Mouse (Mus musculus) right cerebral cortex, postnatal 14 days (tissue): ENCODE results near the gene Prkce.

ENCODE experiments used
- DNase-seq: peaks from one replicate; pipeline ENCODE4 v3.0.0; 2022

Prkce gene

GRCm38 (mm10) chr17:86167320-86168230, at the start of gene Prkce:
Gene Prkce, plus strand, starts transcription at chr17:86167785.
- DNase-seq: peak; percentile 71

- no peak for DNase-seq
These were observed 44.4 kb upstream of the Prkce start for GRCm38 (mm10) chr17:86123146-86123545.

GRCm38 (mm10) chr17:86125908-86126307, 41.7 kb upstream of the Prkce start:
- no peak for DNase-seq

GRCm38 (mm10) chr17:86128198-86128597, 39.4 kb upstream of the Prkce start:
- DNase-seq: no peak

- DNase-seq: no peak
These were observed 35.1 kb upstream of the Prkce start for GRCm38 (mm10) chr17:86132534-86132933.

GRCm38 (mm10) chr17:86134461-86134860, 33.1 kb upstream of the Prkce start:
- no peak for DNase-seq

- DNase-seq: no peak
These were observed 31.8 kb upstream of the Prkce start for GRCm38 (mm10) chr17:86135835-86136234.

- no peak for DNase-seq
These were observed 23.0 kb upstream of the Prkce start for GRCm38 (mm10) chr17:86144537-86145078.

- DNase-seq: peak; percentile 90
These were observed 22.3 kb upstream of the Prkce start, which contains the start of gene Srbd1 for GRCm38 (mm10) chr17:86145079-86145951. Gene Srbd1, minus strand, starts transcription at chr17:86145175.

GRCm38 (mm10) chr17:86149726-86150125, 17.9 kb upstream of the Prkce start:
- DNase-seq: no peak

GRCm38 (mm10) chr17:86150867-86151348, 16.7 kb upstream of the Prkce start:
- peak; percentile 59 for DNase-seq

GRCm38 (mm10) chr17:86156999-86157398, 10.6 kb upstream of the Prkce start:
- DNase-seq: no peak

- no peak for DNase-seq
These were observed 4.9 kb upstream of the Prkce start for GRCm38 (mm10) chr17:86162672-86163071.

- no peak for DNase-seq
These were observed 3.2 kb upstream of the Prkce start for GRCm38 (mm10) chr17:86164416-86164815.

- no peak for DNase-seq
These were observed 1.5 kb upstream of the Prkce start for GRCm38 (mm10) chr17:86166051-86166566.

- DNase-seq: peak; percentile 65
These were observed 842 bp upstream of the Prkce start for GRCm38 (mm10) chr17:86166567-86167319.

GRCm38 (mm10) chr17:86168231-86168981, 821 bp downstream of the Prkce start:
- DNase-seq: peak; percentile 49

GRCm38 (mm10) chr17:86169092-86169491, 1.5 kb downstream of the Prkce start:
- peak; percentile 39 for DNase-seq

GRCm38 (mm10) chr17:86170164-86170958, 2.8 kb downstream of the Prkce start:
- DNase-seq: no peak

- DNase-seq: no peak
These were observed 7.9 kb downstream of the Prkce start for GRCm38 (mm10) chr17:86175516-86175915.
